Mouse (Mus musculus): ENCODE results near the gene H2-T3.
"Not testable (repeated sequence)": the region's sequence is repeated elsewhere in the genome, so short reads cannot be mapped to it uniquely, and the experiment has no call there.

Gene H2-T3

DNA sequence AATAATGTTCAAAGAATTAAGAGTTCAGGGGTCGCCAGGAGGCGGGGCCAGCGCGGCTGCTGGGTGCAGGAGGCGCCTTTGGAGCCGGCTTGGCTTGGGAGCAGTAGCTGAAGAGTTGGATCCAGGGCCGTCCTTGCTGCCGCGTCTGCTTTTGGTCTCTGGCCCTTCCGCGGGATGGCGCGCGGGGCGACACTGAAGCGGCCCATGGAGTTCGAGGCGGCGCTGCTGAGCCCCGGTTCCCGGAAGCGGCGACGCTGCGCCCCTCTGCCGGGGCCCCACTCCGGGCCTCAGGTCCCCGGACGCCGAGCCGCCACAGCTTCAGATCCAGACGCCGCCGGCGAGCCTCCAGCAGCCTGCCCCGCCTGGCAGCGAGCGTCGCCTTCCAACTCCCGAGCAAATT is 11.1 kb downstream of the H2-T3 start:
- DNase-seq (ENCODE audit: extremely low spot score) = peak; percentile 52

DNA sequence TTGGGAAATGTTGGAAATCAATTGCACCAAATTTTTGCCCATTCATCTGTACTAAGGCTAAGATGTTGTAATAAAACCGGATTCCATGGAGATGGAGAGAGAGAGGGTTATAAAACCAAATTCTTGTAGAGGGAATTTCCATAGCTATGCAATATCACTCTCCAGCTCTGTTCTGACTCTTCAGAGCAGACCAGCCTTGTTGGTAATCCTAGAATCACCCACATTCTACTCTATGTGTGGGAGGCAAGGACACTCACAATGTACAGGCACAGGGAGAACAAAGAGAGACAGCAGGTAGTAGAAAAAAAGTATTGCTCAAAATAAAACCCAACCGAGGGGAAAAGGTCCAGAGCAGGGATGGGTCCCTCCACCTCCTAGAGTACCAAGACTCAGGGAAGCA is 14.0 kb downstream of the H2-T3 start:
- not testable (repeated sequence) for DNase-seq (ENCODE audit: extremely low spot score)

DNA sequence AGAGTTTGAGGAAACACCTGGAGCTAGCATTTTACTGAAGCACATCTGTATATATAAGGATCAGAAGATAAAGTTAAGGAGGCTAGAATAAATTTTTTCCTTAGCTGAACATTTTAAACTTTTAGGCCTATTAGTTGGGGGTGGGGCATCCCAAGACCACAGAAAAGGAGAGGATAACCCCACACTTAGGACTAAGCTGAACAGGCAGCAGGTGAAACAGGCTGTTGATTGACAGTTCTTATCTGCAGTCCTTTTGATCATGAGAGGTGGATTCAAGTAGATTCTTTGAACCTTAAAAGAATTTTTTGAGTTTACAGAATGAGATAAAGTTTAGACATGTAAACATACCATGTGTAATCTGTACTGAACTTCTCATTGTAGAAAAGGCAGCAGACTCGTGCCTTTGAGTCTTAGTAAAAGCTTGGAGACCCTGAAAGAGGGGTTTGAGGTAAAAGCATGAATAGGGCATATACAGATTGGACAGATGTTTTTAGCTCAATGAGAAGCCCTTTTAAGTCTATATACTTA is 19.7 kb downstream of the H2-T3 start:
- DNase-seq (ENCODE audit: extremely low spot score) = no peak

DNA sequence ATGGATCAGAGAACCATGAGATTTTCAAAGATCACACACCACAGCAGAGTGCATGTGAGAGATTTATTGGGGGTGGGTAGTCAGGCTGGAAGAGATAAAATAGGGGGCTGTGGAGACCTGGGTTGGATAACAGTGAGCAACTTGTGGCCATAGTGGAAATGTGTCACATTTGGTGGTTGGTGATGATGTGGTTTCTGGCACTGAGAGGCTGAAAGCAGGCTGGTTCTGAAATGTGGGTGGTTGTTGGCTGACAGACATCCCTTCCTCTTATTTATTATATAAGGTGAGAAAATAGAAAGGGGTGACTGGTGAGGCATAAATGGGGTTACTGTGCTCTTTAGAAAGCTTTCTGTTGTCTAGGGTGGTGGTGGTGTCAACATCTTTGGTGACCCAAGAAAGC is 20.3 kb downstream of the H2-T3 start:
- no peak for DNase-seq (ENCODE audit: extremely low spot score)

DNA sequence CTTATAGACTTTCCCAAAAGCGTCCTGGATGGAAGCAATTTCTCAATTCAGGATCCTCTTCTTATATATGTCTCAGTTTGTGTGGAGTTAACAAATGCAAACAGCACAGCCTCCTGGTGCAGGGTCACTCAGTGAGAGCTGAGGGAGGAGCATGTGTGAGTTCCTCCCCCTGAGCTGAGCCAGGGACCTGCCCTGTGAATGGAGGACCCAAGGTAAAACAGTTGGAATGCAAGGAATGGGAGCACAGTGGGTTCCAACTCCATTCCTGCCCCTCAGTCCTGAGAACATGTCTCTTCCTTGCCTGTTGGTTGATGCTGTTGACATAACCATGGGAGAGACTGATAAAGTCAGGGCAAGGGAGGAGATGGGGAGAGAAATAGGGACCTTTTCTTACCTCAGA is 21.0 kb downstream of the H2-T3 start:
- DNase-seq (ENCODE audit: extremely low spot score) = not testable (repeated sequence)

DNA sequence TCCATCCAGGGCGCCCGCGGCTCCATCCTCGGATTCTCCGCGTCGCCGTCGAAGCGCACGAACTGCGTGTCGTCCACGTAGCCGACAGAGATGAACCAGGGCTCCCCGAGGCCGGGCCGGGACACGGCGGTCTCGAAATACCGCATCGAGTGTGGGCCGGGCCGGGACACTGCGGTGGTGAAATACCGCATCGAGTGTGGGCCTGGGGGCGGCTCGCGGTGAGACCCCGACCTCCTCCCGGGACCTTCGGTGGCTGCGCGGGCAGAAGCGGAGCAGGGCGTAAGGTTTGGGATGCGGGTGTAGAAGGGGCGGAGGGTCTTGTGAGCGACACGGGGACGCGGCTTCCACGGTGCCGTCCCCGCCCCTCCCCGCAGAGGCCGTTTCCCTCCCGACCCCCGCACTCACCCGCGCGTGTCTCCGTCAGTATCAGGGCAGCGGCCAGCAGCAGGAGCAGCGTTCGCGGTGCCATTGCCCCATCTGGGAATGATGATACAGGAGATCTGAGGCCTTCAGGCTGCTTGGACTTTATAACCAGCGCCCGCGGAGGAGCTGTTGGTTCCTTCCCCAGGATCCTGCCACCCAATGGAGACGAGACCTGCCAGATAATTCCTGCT is 21.9 kb downstream of the H2-T3 start, which contains the start of gene Gm8909:
Gene Gm8909 (minus strand): TSS at position 499 of the 614 bp plus-strand sequence.
- no peak for DNase-seq (ENCODE audit: extremely low spot score)

DNA sequence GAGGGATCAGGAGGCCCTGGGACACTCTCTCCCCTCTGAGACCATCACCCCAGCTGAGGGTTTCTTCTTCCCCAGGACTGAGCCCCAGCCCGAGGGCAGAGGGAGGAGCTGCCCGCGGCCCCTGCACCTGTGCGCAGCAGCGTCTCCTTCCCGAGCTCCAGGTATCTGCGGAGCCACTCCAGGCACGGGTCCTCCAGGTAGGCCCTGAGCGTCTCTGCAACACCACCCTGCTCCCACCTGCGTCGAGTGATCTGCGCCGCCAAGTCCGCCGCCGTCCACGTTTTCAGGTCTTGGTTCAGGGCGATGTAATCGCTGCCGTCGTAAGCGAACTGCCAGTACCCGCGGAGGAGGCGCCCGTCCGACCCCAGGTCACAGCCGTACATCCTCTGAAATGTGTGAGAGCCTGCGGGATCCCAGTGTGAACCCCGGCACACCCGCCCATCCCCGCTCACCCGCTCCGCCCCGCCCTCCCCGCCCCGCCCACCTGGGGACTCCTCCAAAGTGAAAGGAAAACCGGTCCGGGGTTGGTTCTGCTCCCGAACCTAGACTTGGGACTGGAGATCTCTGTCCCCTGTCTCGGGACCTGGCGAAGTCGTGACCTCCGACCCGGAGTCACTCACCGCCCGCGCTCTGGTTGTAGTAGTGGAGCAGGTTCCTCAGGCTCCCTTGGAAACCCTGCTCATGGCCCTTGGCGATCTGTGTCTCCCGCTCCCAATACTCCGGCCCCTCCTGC is 22.6 kb downstream of the H2-T3 start:
- DNase-seq (ENCODE audit: extremely low spot score) = no peak

DNA sequence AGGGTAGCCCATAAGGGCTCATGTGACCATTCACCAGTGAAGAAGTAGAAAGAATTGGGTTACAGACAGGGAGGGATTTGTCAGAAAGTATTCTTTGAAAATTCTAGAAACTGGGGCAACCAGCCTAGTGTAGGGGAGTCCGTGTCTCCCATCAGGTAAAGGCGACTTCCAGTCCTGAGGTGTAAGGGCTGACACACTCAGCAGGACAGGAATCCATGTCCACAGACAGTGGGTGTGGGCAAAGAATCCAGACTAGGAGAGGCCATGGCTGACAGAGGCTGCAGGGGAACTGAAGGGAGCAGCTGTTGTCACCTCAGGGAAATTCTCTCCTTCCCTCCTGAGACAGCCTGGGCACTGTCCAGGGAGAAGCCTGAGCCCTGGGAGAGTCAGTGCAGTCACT is 23.2 kb downstream of the H2-T3 start:
- DNase-seq (ENCODE audit: extremely low spot score) = not testable (repeated sequence)

DNA sequence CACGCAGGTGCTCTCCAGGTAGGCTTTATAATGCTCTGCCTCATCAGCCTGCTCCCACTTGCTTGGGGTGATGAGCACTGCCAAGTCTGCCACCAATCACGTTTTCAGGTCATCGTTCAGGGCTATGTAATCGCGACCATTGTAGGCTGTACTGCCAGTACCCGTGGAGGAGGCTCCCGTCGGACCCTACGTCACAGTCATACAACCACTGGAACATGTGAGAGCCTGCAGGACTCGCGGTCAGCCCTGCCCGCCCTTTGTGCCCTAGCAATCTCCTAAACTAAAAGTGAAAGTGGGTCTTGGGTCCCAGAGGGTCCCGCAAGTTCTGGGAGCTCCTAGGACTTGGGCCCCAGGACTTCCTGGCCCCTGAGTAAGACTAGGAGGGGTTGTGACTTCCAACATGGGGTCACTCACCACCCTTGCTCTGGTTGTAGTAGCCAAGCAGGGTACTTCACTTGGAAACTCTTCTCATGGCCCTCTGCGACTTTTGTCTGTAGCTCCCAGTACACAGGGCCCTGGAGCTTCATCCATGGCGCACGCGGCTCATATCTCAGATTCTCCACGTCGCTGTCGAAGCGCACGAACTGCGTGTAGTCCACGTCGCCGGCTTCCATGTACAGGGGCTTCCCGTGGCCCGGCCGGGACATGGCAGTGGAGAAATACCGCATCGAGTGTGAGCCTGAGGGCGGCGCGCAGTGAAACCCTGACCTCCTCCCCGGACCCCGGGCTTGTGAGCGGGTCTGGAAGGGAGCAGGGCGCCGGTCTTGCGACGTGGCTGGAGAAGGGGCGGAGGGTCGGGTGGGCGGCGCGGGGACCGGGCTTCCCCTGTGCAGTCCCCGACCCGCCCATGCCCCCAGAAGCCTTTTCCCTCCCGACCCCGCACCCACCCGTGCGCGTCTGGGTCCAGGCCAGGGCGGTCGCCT is 28.7 kb downstream of the H2-T3 start:
- DNase-seq (ENCODE audit: extremely low spot score) = no peak

DNA sequence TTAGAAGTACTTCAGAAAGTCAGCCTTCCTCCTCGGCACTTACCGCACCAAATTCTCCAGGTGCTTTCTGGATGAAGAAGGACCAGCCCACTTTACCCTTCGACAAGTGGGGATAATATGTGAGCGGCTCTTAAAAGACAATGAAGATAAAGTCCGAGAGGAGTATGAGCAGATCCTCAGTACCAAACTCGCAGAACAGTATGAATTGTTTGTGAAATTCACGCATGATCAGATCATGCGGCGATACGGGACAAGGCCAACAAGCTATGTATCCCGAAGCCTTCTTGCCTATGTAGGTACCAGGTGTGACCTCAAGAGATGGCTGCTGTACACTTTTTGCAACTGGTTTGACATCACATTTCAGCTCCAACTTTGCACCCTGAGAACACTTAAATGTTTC is 31.8 kb downstream of the H2-T3 start:
- DNase-seq (ENCODE audit: extremely low spot score) = not testable (repeated sequence)

DNA sequence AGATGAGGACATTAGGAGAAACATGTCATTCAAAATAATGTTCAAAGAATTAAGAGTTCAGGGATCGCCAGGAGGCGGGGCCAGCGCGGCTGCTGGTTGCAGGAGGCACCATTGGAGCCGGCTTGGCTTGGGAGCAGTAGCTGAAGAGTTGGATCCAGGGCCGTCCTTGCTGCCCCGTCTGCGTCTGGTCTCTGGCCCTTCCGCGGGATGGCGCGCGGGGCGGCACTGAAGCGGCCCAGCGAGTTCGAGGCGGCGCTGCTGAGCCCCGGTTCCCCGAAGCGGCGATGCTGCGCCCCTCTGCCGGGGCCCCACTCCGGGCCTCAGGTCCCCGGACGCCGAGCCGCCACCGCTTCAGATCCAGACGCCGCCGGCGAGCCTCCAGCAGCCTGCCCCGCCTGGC is 32.3 kb downstream of the H2-T3 start:
- peak; percentile 40 for DNase-seq (ENCODE audit: extremely low spot score)

DNA sequence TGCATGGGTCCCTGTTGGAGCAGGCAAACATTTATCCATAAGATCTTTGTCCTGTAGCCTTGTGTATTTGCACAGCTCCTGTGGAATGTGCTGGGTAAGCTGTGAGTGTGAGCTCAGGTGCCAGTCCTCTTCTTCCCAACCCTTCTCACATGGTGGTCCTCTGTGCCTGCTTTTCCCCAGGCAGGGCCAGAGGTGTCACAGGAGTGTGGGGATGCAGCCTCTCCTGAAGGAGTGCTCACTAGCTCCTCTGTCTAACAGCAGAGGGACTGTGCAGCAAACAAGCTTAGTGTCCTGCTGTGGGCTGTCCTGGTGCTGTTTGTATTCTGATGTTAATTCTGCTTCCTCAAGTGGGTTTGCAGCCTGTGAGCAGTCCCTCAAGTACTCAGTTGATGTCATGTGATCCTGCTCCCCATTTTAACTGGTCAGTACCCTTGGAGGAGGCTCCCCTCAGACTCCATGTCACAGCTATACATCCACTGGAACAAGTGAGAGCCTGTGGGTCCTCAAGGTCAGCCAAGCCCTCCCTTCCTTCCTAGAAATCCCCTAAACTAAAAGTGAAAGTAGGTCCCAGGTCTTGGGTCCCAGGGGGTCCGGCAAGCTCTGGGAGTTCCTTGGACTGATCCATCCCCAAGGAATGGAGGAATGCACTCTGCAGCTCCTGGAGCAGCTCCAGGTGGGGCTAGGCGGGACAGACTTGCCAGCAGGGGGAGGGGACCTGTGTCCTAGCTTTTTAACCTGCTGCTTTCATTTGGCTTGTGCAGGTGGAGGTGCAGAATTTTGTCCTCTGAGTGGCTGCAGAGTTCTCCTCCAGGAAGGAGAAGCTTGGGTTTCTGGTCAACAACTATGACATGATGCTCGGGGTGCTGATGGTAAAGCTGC is 35.6 kb downstream of the H2-T3 start:
- no peak for DNase-seq (ENCODE audit: extremely low spot score)

DNA sequence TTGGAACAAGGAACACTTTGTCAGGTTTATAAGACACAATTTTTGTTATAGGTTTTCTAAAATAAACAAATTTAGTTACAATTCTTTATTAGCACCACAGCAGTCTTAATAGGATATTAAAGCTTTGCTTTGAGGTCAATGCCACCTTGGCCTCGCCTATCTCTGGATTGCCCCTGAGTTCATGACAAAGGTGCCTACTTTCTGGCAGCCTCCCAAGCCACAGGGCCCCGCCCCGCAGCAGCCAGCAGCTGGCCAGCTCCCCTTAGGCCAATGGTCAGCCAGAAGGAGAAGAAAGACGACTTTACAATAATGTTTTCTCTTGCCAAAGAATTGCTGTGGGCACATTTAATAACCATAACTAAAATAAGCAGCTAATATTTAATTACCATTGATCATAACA is 38.9 kb downstream of the H2-T3 start:
- DNase-seq (ENCODE audit: extremely low spot score) = not testable (repeated sequence)

DNA sequence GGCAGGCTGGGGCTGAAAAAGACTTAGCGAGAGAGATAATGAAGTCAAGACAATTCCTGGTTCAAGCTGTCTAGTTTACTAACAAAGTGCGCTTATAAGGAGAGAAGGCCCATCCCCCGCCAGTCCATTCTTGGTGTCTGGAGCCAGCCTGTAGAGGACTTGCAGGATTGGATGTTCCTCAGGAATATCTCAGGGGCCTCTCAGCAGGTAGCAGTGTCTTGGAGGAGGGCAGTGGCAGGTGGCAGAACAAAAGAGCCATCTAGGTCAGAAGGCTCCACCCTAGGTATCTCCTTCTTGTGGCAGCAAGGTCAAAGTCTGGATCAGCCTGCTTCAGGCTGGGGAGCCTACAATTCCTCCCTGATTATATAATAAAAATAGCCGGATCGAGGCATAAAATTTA is 41.6 kb downstream of the H2-T3 start:
- DNase-seq (ENCODE audit: extremely low spot score) = not testable (repeated sequence)

DNA sequence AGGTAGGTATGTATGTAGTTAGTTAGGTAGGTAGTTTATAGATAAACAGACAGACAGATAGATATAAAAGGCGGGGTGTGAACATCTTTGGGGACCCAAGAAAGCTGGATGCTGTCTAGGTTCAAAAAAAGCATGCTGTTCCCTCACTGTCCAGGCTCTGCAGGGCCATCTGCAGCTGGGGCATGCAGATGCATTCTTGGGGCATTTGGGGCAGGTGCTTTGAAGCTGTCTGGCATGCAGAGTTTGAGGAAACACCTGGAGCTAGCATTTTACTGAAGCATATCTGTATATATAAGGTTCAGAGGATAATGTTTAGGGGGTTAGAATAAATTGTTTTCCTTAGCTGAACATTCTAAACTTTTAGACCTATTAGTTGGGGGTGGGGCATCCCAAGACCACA is 43.1 kb downstream of the H2-T3 start:
- DNase-seq (ENCODE audit: extremely low spot score) = not testable (repeated sequence)

DNA sequence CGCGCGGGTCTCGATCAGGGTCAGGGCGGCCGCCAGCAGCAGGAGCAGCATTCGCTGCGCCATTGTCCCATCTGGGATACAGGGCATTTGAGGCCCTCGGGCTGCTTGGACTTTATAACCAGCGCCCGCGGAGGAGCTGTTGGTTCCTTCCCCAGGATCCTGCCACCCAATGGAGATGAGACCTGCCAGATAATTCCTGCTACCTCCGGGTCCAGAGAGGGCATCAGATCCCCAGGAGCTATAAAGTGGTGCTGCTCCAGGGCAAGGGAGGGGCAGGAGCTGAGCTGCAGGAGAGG is 44.3 kb downstream of the H2-T3 start:
- not testable (repeated sequence) for DNase-seq (ENCODE audit: extremely low spot score)

DNA sequence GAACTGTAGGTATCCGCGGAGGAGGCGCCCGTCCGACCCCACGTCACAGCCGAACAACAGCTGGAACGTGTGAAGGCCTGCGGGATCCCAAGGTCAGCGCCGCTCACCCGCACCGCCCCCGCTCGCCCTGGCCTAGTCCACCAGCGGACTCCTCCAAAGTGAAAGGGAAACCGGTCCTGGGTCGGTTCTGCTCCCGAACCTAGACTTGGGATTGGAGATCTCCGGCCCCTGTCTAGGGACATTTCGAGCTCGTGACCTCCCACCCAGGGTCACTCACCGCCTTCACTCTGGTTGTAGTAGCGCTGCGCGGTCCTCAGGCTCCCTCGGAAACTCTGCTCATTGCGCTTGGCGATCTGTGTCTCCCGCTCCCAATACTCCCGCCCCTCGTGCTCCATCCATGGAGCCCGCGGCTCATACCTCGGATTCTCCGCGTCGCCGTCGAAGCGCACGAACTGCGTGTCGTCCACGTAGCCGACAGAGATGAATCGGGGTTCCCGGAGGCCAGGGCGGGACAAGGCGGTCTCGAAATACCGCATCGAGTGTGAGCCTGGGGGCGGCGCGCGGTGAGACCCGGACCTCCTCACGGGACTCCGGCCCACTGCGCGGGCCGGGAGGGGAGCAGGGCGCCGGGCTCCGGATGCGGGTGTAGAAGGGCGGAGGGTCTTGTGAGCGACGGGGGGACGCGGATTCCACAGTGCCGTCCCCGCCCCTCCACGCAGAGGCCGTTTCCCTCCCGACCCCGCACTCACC is 44.8 kb downstream of the H2-T3 start:
- DNase-seq (ENCODE audit: extremely low spot score) = peak; percentile 22

DNA sequence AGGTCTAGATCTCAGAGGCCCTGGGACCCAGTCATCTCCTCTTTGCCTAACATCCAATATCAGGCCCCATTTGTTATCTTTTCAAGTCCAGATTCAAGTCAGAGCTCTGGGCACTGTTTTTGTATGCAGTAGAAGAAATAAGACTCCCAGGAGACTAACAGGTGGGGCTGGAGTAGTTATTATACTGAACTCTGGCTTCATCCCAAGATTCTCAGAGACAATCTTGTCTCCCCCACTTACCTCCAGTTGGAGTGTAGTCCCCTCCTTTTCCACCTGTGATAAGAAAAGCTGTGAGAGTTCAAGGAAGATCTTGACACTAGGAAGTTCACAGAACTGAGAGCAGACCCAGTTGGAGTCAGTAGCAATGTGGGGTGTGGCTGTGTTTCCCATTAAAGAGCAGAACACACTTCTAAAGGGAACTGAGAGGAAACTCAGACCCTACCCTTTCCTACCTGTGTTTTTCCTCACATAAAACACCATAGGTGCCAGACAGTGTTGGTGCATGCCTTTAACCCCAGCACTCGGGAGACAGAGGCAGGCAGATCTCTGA is 53.7 kb downstream of the H2-T3 start:
- not testable (repeated sequence) for DNase-seq (ENCODE audit: extremely low spot score)
